Mouse (Mus musculus) heart, postnatal 0 days (tissue): ENCODE measurements around the gene Gm525.

ENCODE experiments used
- CTCF ChIP-seq: IDR thresholded peaks from 2 replicates; pipeline ENCODE4 v1.5.1; 2016; ENCODE audit warnings: antibody characterized with exemption, control low read depth, low read depth
- EP300 ChIP-seq: IDR thresholded peaks from 2 replicates; pipeline ENCODE4 v1.6.1; 2016; ENCODE audit warnings: antibody characterized with exemption, low read depth

GRCm38 (mm10) chr11:89077601-89078000, 4.0 kb downstream of the Gm525 start:
- TF ChIP-seq EP300 = no peak
- no peak for TF ChIP-seq CTCF
